Mouse (Mus musculus) liver, embryonic 14.5 days (tissue): ENCODE measurements around the gene Ptgr2. TPM values are rescaled to one million over a fixed set of nuclear protein-coding genes. Genes with fewer than 3 reads are reported as not detected.
A peak's percentile ranks its signal among the peaks of the same experiment; 100 is the strongest.
"Not testable (repeated sequence)": the region's sequence is repeated elsewhere in the genome, so short reads cannot be mapped to it uniquely, and the experiment has no call there.

Source experiments
- ATAC-seq: fragments of 200-750 bp; cut with Nextera tagmentation; 2 replicates; pipeline ENCODE4 v1.8.0; 2017; ENCODE audit warnings: moderate number of reproducible peaks, mild to moderate bottlenecking, moderate library complexity; ENCODE audit not compliant: insufficient read depth
- DNase-seq, 3 experiments: peaks; one replicate each; pipeline ENCODE4 v3.0.0-alpha.2; 2012 to 2013; ENCODE audit warnings: low read depth in 3 of 3, low spot score in 3 of 3
- H3K27ac ChIP-seq: fragments of 300-500 bp; sonication (generic); 2 replicates; pipeline ENCODE4 v1.5.1; 2014; ENCODE audit warnings: moderate library complexity, mild to moderate bottlenecking, control low read depth, inconsistent platforms
- H3K27me3 ChIP-seq: fragments of 300-500 bp; sonication (generic); 2 replicates; pipeline ENCODE4 v1.6.1; 2014; ENCODE audit warnings: mild to moderate bottlenecking, low read length, moderate library complexity; ENCODE audit not compliant: control insufficient read depth, insufficient read depth
- H3K36me3 ChIP-seq: fragments of 300-500 bp; sonication (generic); replicated peaks from 2 replicates; pipeline ENCODE4 v1.6.1; 2014; ENCODE audit warnings: low read depth; ENCODE audit not compliant: control insufficient read depth, insufficient read depth
- H3K4me1 ChIP-seq, 2 experiments: fragments of 200-500 bp in 1 of 2; fragments of 300-500 bp in 1 of 2; sonication (generic) in 1 of 2; replicated peaks; 2 replicates each; pipeline ENCODE4 v1.6.1; 2012 to 2014; ENCODE audit warnings: antibody characterized with exemption in 1 of 2, inconsistent platforms in 1 of 2, low read length in 1 of 2; ENCODE audit not compliant: control insufficient read depth in 2 of 2, insufficient read depth in 2 of 2
- H3K4me2 ChIP-seq: fragments of 300-500 bp; sonication (generic); 2 replicates; pipeline ENCODE4 v1.6.1; 2014; ENCODE audit warnings: low read depth, mild to moderate bottlenecking, control low read depth, moderate library complexity
- H3K4me3 ChIP-seq, 2 experiments: fragments of 200-500 bp in 1 of 2; fragments of 300-500 bp in 1 of 2; sonication (generic) in 1 of 2; 2 replicates each; pipeline ENCODE4 v1.5.1; 2012 to 2014; ENCODE audit warnings: low read depth in 2 of 2, low read length in 2 of 2, mild to moderate bottlenecking in 2 of 2, control low read depth in 1 of 2, inconsistent platforms in 1 of 2, moderate library complexity in 1 of 2; ENCODE audit not compliant: insufficient read depth in 1 of 2
- H3K9ac ChIP-seq: fragments of 300-500 bp; sonication (generic); replicated peaks from 2 replicates; pipeline ENCODE4 v1.6.1; 2014; ENCODE audit warnings: mild to moderate bottlenecking, control low read depth, moderate library complexity
- H3K9me3 ChIP-seq: fragments of 300-500 bp; sonication (generic); 2 replicates; pipeline ENCODE4 v1.6.1; 2016; ENCODE audit warnings: low read length, mixed read lengths; ENCODE audit not compliant: control insufficient read depth
- CTCF ChIP-seq: IDR thresholded peaks from 2 replicates; pipeline ENCODE4 v1.5.1; 2016; ENCODE audit warnings: antibody characterized with exemption, low read depth, control low read depth
- EP300 ChIP-seq: IDR thresholded peaks from 2 replicates; pipeline ENCODE4 v1.6.1; 2016; ENCODE audit warnings: antibody characterized with exemption, low read depth
- WGBS: fragments of 180-500 bp; shearing (Covaris S2); extraction: QIAGEN DNeasy Blood & Tissue Kit; methylation state at CpG from one replicate; pipeline ENCODE4 v1.1.7; 2014; ENCODE audit not compliant: insufficient replicate concordance; 5-methylcytosine and 5-hydroxymethylcytosine counted together
- polyA plus RNA-seq, 2 experiments: library from polyadenylated mRNA; depleted of rRNA in 1 of 2; stranded (reverse) in 1 of 2; unstranded in 1 of 2; fragments of >200 nt; fragmentation: Nextera tagmentation in 1 of 2; extraction: Ambion mirVana in 1 of 2; gene quantifications; 2 replicates each; pipeline versions ENCODE4 v1.2.1 to v1.2.3; 2012 to 2014

Ptgr2 gene
- polyA plus RNA-seq (2012; rRNA removed), result 7.4 and 13.3 TPM in 2 replicates
- 22.9 and 24.1 TPM in 2 replicates for polyA plus RNA-seq (2014; fragmentation: Nextera tagmentation; extraction: Ambion mirVana)

DNA sequence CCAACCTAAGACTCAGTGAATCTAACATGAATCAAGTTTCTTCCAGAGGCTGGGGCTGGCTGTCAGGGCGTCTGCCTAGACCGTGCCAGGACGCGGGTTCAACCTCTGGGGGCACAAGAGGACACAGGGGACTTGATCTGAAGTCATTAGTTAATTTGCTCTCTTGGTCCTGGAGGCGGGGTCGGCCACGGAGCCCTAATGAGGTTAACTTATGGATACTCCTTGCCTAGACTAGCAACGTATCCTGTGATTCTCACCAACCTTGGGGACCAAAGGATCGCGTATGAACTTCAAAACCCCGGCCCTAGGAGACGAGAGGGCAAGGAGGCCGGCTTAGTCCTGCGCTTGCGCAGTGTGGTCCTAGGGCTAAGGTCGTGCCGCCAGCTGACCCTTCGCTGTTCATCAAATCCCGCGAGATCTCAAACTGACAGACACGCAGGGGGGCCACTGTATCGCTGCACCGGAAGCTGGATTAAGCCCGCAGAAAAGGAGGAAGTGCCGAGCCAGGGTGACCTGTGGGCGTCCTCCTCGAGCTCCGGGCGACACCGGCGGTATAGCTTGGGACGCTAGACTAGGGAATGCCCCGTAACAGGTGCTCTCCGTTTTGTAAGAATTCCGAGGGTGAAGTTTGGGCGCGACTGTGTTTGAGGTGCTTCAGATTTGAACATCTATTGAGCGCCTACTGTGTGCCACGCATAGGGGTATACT, at the start of gene Ptgr2:
TSS of gene Ptgr2 (plus strand) at position 348 of the 708 bp plus-strand sequence.
- H3K4me1 ChIP-seq, result peaks cover 15% of the 10 kb centered on the region in 2 experiments
- peak within 1 kb of the TSS; percentile 90 for H3K4me3 ChIP-seq
- peak within 1 kb of the TSS; percentile 87 for H3K27ac ChIP-seq
- H3K27me3 ChIP-seq, result no peaks in the 10 kb centered on the region
- WGBS, result under 1% methylated on average over 39 of the region's 39 CpGs
- H3K4me2 ChIP-seq, result peak within 1 kb of the TSS; percentile 92
- no peaks in the 10 kb centered on the region for H3K9me3 ChIP-seq
- ATAC-seq, result peak; percentile 98
- peak within 1 kb of the TSS; percentile 93 for H3K9ac ChIP-seq
- DNase-seq, result peak; percentile 97 to 98 (median 97)
- TF ChIP-seq CTCF (peak; percentile 53), EP300 (peak; percentile 65)
- H3K36me3 ChIP-seq, result peaks cover 2% of the 10 kb centered on the region; the same call in 1 of the 2 replicates

DNA sequence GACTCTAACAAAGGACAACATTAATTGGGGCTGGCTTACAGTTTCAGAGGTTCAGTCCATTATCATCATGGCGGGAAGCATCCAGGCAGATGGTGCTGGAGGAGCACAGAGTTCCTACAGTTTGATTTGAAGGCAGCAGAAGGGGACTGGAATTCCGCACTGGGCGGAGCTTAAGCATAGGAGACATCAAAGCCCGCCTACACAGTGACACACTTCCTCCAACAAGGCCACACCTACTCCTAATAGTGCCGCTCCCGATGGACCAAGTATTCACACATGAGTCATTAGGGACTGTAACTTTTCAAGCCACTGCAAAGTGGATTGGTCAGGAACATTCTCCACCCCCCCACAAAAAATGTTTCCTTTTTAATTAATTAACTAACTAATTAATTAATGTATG, 49.5 kb upstream of the Ptgr2 start:
- Histone ChIP-seq H3K4me1 (peaks cover 7 to 12% of the 10 kb centered on the region in 2 experiments), H3K27ac (no peak overlapping the region), H3K36me3 (no peaks in the 10 kb centered on the region), H3K9me3 (no peaks in the 10 kb centered on the region), H3K4me2 (no peak overlapping the region), H3K27me3 (no peaks in the 10 kb centered on the region), H3K4me3 (no peak overlapping the region), H3K9ac (no peak overlapping the region)
- 90% methylated on average over 6 of the region's 6 CpGs for WGBS
- ATAC-seq, result no peak
- no peak for TF ChIP-seq EP300
- no peak for TF ChIP-seq CTCF
- no peak for DNase-seq

DNA sequence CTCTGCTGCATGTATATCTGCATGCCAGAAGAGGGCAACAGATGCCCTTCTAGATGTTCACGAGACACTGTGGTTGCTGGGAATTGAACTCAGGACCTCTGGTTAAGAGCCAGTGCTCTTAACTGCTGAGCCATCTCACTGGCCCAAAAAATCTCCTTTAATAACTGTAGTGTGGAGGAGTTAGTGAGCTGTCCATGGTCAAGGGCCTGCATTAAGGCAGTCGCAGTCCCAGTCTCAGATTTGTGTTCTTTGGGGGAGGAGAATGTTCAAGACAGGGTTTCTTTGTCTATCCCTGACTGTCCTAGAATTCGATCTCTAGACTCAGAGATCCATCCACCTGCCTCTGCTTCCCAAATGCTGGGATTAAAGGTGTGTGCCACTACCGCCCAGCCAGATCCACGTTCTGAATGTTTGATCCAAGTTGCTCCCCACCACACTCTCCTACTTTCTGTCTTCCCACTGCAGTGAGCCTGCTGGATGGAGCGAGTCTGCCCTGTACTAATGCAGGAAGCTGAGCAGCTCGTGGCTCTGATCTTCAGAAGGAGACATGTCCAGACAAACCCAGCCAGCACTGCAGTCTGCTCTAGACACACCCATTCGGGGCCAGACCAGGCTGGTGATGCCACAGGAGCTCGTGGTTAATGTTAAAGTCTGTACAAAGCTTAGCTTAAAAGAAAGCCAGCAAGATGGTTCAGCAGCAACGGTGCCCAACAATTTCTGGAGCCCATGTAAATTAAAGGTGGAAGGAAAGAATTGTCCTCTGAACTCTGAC, 48.9 kb upstream of the Ptgr2 start:
- ATAC-seq (no peak), DNase-seq (no peak)
- Histone ChIP-seq H3K4me1 (peaks cover 7 to 12% of the 10 kb centered on the region in 2 experiments), H3K27ac (no peak overlapping the region), H3K4me2 (no peak overlapping the region), H3K36me3 (no peaks in the 10 kb centered on the region), H3K9me3 (no peaks in the 10 kb centered on the region), H3K9ac (no peak overlapping the region), H3K27me3 (no peaks in the 10 kb centered on the region), H3K4me3 (no peak overlapping the region)
- TF ChIP-seq CTCF (no peak), EP300 (no peak)
- 66% methylated on average over 10 of the region's 10 CpGs for WGBS

DNA sequence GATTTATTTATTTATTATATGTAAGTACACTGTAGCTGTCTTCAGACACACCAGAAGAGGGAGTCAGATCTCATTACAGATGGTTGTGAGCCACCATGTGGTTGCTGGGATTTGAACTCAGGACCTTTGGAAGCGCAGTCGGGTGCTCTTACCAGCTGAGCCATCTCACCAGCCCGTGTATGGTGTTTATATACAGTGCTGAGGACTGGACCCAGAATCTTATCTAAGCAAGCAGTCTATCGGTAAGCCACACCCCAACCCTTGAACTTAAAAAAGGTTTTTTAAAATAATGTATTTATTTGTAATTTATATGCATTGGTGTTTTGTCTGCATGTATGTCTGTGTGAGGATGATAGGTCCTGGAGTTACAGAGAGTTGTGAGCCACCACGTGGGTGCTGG, 48.0 kb upstream of the Ptgr2 start:
- H3K36me3 ChIP-seq, H3K4me3 ChIP-seq, DNase-seq, H3K27ac ChIP-seq, H3K27me3 ChIP-seq, H3K4me2 ChIP-seq, H3K9ac ChIP-seq, H3K9me3 ChIP-seq: not testable (repeated sequence)
- WGBS, result 50% methylated on average over 5 of the region's 5 CpGs
- ATAC-seq, result peak; percentile 55; the same call in 1 of the 2 replicates
- H3K4me1 ChIP-seq, result peaks cover 7 to 12% of the 10 kb centered on the region in 2 experiments
